Mouse (Mus musculus) intestine, postnatal 0 days (tissue): ENCODE data around the gene Kif24. TPM values are rescaled to one million over a fixed set of nuclear protein-coding genes. Genes with fewer than 3 reads are reported as not detected.
A peak's percentile ranks its signal among the peaks of the same experiment; 100 is the strongest.

Experiments used
- ATAC-seq: fragments of 200-750 bp; cut with Nextera tagmentation; 2 replicates; pipeline ENCODE4 v1.8.0; 2017; ENCODE audit warnings: mild to moderate bottlenecking, moderate TSS enrichment, moderate library complexity
- H3K27ac ChIP-seq: fragments of 300-500 bp; sonication (generic); 2 replicates; pipeline ENCODE4 v1.5.1; 2014; ENCODE audit warnings: mild to moderate bottlenecking, low read depth, low read length, moderate library complexity
- H3K27me3 ChIP-seq: fragments of 300-500 bp; sonication (generic); replicated peaks from 2 replicates; pipeline ENCODE4 v1.6.1; 2014; ENCODE audit warnings: low read length, mixed read lengths; ENCODE audit not compliant: control insufficient read depth, insufficient read depth
- H3K36me3 ChIP-seq: fragments of 300-500 bp; sonication (generic); 2 replicates; pipeline ENCODE4 v1.6.1; 2014; ENCODE audit warnings: mild to moderate bottlenecking, moderate library complexity; ENCODE audit not compliant: control insufficient read depth, insufficient read depth
- H3K4me1 ChIP-seq: fragments of 300-500 bp; sonication (generic); replicated peaks from 2 replicates; pipeline ENCODE4 v1.6.1; 2014; ENCODE audit warnings: antibody characterized with exemption, low read length, mixed read lengths; ENCODE audit not compliant: control insufficient read depth, insufficient read depth
- H3K4me2 ChIP-seq: fragments of 300-500 bp; sonication (generic); replicated peaks from 2 replicates; pipeline ENCODE4 v1.6.1; 2014; ENCODE audit warnings: low read depth, mild to moderate bottlenecking, moderate library complexity
- H3K4me3 ChIP-seq: fragments of 300-500 bp; sonication (generic); 2 replicates; pipeline ENCODE4 v1.5.1; 2014; ENCODE audit warnings: low read depth, low read length
- H3K9ac ChIP-seq: fragments of 300-500 bp; sonication (generic); 2 replicates; pipeline ENCODE4 v1.6.1; 2014; ENCODE audit warnings: mild to moderate bottlenecking, low read depth, low read length
- H3K9me3 ChIP-seq: fragments of 300-500 bp; sonication (generic); 2 replicates; pipeline ENCODE4 v1.6.1; 2016; ENCODE audit warnings: mixed run types; ENCODE audit not compliant: control insufficient read depth
- CTCF ChIP-seq: sonication (generic); IDR thresholded peaks from 2 replicates; pipeline ENCODE4 v1.5.1; 2016; ENCODE audit warnings: low read depth, mild to moderate bottlenecking, control low read depth, antibody characterized with exemption, moderate library complexity
- WGBS: fragments of 180-500 bp; shearing (Covaris S2); extraction: QIAGEN DNeasy Blood & Tissue Kit; methylation state at CpG from one replicate; pipeline ENCODE4 v1.1.7; 2014; 5-methylcytosine and 5-hydroxymethylcytosine counted together
- polyA plus RNA-seq: library from polyadenylated mRNA; unstranded; fragments of >200 nt; fragmentation: Nextera tagmentation; extraction: Ambion mirVana; gene quantifications from 2 replicates; pipeline ENCODE4 v1.2.1, GENCODE M21; 2015

The Kif24 gene
- polyA plus RNA-seq, 1 experiment from 2014 or later, result 1.3 TPM

GRCm38 (mm10) chr4:41401167-41401566 lies 63.5 kb downstream of the Kif24 start:
- no peak overlapping the region for H3K27ac ChIP-seq
- H3K36me3 ChIP-seq, result peaks cover 31% of the 10 kb centered on the region
- no peak overlapping the region for H3K9ac ChIP-seq
- no peaks in the 10 kb centered on the region for H3K27me3 ChIP-seq
- no peak overlapping the region for H3K4me3 ChIP-seq
- no peaks in the 10 kb centered on the region for H3K9me3 ChIP-seq
- TF ChIP-seq CTCF, result no peak
- H3K4me1 ChIP-seq, result no peaks in the 10 kb centered on the region
- H3K4me2 ChIP-seq, result no peak overlapping the region
- no peak for ATAC-seq

DNA sequence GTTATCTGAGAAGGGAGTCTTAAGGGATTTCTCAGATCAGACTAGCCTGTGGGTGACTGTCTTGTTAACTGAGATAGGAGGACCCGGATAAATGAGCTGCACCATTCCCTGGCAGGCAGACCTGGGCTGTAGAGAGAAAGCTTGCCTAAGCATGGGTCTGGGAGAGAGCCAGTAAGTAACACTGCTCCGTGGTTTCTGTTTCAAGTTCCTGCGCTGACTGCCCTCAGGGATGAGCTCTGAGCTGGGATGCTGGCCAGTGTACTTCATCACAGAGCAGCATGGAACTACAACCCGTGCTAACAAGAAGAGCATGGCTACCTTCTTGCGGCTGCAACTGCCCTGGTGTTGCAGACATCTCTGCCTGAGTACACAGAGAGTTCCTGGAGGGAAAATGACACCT lies 64.8 kb downstream of the Kif24 start:
- WGBS, result 82% methylated on average over 5 of the region's 5 CpGs
- H3K9me3 ChIP-seq, result no peaks in the 10 kb centered on the region

DNA sequence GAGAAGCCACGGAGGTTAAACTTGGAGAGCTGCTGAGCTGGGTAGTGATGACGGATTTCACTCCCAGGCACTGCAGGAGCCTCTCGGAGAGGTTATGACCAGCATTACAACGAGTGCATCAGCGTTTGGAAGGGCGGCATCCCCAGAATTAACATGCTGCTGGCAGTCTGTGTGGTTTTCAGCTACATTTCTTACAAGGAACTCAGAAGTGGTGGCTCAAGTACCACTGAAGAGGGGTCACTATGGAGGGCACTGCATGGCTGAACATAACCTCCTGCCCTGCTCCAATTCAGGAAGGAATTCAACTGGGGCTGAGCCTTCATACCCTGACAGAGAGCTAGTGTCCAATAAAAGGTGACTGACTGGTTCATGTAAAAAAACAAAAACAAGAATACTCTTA lies 66.3 kb downstream of the Kif24 start:
- Histone ChIP-seq H3K27ac (no peak overlapping the region), H3K4me1 (no peaks in the 10 kb centered on the region), H3K9ac (no peak overlapping the region), H3K4me3 (no peak overlapping the region), H3K27me3 (no peaks in the 10 kb centered on the region), H3K4me2 (no peak overlapping the region), H3K9me3 (no peaks in the 10 kb centered on the region), H3K36me3 (peaks cover 46% of the 10 kb centered on the region)
- WGBS, result 94% methylated on average over 6 of the region's 6 CpGs
- TF ChIP-seq CTCF, result no peak
- ATAC-seq, result no peak

More for the DNA sequence above, 64.8 kb downstream of the Kif24 start:
- no peak overlapping the region for H3K4me3 ChIP-seq
- no peak overlapping the region for H3K4me2 ChIP-seq
- H3K9ac ChIP-seq, result no peak overlapping the region
- no peak overlapping the region for H3K27ac ChIP-seq
- no peaks in the 10 kb centered on the region for H3K4me1 ChIP-seq
- TF ChIP-seq CTCF, result no peak
- peaks cover 35% of the 10 kb centered on the region for H3K36me3 ChIP-seq
- ATAC-seq, result no peak
- no peaks in the 10 kb centered on the region for H3K27me3 ChIP-seq

GRCm38 (mm10) chr4:41394651-41395050 lies 70.0 kb downstream of the Kif24 start:
- no peak overlapping the region for H3K4me2 ChIP-seq
- H3K4me1 ChIP-seq, result no peaks in the 10 kb centered on the region
- no peaks in the 10 kb centered on the region for H3K27me3 ChIP-seq
- H3K27ac ChIP-seq, result no peak overlapping the region
- no peak for ATAC-seq
- H3K9me3 ChIP-seq, result no peaks in the 10 kb centered on the region
- 78% methylated on average over 9 of the region's 9 CpGs for WGBS
- no peak overlapping the region for H3K9ac ChIP-seq
- no peak overlapping the region for H3K4me3 ChIP-seq
- TF ChIP-seq CTCF, result no peak
- H3K36me3 ChIP-seq, result peaks cover 70% of the 10 kb centered on the region

GRCm38 (mm10) chr4:41391015-41391414 lies 73.7 kb downstream of the Kif24 start:
- no peak overlapping the region for H3K4me2 ChIP-seq
- WGBS, result 82% methylated on average over 2 of the region's 2 CpGs
- H3K4me1 ChIP-seq, result no peaks in the 10 kb centered on the region
- no peaks in the 10 kb centered on the region for H3K9me3 ChIP-seq
- H3K9ac ChIP-seq, result no peak overlapping the region
- no peak overlapping the region for H3K27ac ChIP-seq
- no peak for ATAC-seq
- no peaks in the 10 kb centered on the region for H3K27me3 ChIP-seq
- no peak for TF ChIP-seq CTCF
- no peak overlapping the region for H3K4me3 ChIP-seq
- H3K36me3 ChIP-seq, result peaks cover 78% of the 10 kb centered on the region

DNA sequence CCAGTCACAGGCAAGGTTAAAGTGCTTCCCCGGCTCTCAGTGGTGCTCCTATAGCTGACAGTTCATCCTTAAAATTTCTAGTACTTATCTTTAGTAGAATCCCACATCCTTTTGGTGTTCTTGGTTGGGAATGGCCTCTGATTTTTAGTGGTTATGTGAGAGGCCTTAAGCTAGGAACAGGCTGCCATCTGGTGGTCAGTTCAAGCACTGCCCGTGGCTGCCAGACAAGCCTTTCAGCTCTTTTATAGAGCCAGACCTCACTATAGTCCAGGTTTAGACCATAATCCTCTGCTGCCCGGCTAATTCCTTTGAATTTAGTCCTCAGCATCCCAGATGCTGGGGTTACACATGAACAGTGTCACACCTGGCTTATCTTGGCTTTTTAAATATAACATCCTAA lies 74.6 kb downstream of the Kif24 start:
- TF ChIP-seq CTCF, result peak; percentile 91
- no peaks in the 10 kb centered on the region for H3K27me3 ChIP-seq
- H3K27ac ChIP-seq, result no peak overlapping the region
- 34% methylated on average over 3 of the region's 3 CpGs for WGBS
- no peak for ATAC-seq
- no peaks in the 10 kb centered on the region for H3K4me1 ChIP-seq
- H3K4me3 ChIP-seq, result no peak overlapping the region
- H3K4me2 ChIP-seq, result no peak overlapping the region
- H3K36me3 ChIP-seq, result peaks cover 75% of the 10 kb centered on the region
- H3K9me3 ChIP-seq, result no peaks in the 10 kb centered on the region
- H3K9ac ChIP-seq, result no peak overlapping the region

DNA sequence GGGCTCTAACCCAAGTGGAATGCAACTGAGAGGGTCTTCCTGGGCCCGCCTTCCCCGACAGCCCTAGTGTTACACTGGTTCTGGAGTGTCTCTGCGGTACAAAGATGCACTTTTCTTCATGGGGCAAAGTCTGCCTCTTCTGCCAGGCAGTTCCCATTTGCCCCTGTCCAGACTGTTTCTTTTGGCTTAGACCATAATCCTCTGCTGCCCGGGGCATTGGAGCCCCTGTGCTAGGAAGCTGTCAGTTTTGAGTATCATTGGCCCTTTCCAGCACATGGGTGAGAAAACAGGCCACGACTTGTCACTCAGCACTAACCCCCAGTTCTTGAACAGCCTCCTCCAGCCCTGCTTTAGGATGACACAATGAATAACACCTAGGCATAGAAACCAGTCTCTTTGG lies 75.4 kb downstream of the Kif24 start:
- 82% methylated on average over 5 of the region's 5 CpGs for WGBS
- no peak for TF ChIP-seq CTCF
- peaks cover 75% of the 10 kb centered on the region for H3K36me3 ChIP-seq
- no peak overlapping the region for H3K9ac ChIP-seq
- H3K4me1 ChIP-seq, result no peaks in the 10 kb centered on the region
- H3K4me3 ChIP-seq, result no peak overlapping the region
- H3K9me3 ChIP-seq, result no peaks in the 10 kb centered on the region
- ATAC-seq, result no peak
- no peak overlapping the region for H3K4me2 ChIP-seq
- H3K27ac ChIP-seq, result no peak overlapping the region
- H3K27me3 ChIP-seq, result no peaks in the 10 kb centered on the region
